Mouse (Mus musculus) limb, embryonic 11.5 days (tissue): Measurements from ENCODE around the gene Recql. TPM values are rescaled to one million over a fixed set of nuclear protein-coding genes. Genes with fewer than 3 reads are reported as not detected.
"Not testable (repeated sequence)": the region's sequence is repeated elsewhere in the genome, so short reads cannot be mapped to it uniquely, and the experiment has no call there.

ENCODE experiments used
- ATAC-seq: fragments of 200-750 bp; cut with Nextera tagmentation; 2 replicates; pipeline ENCODE4 v1.8.0; 2017; ENCODE audit warnings: low read depth; ENCODE audit not compliant: insufficient number of reproducible peaks, low FRiP score, low TSS enrichment
- DNase-seq: peaks from one replicate; pipeline ENCODE4 v3.0.0-alpha.2; 2015; ENCODE audit warnings: low spot score
- H3K27ac ChIP-seq: fragments of 300-500 bp; sonication (generic); replicated peaks from 2 replicates; pipeline ENCODE4 v1.5.1; 2014; ENCODE audit warnings: low read depth, mild to moderate bottlenecking, low read length
- H3K27me3 ChIP-seq: fragments of 300-500 bp; sonication (generic); 2 replicates; pipeline ENCODE4 v1.6.1; 2014; ENCODE audit warnings: mild to moderate bottlenecking, low read length, mixed read lengths; ENCODE audit not compliant: control insufficient read depth, insufficient read depth
- H3K36me3 ChIP-seq: fragments of 300-500 bp; sonication (generic); 2 replicates; pipeline ENCODE4 v1.6.1; 2014; ENCODE audit warnings: mild to moderate bottlenecking, low read length, moderate library complexity, mixed read lengths; ENCODE audit not compliant: control insufficient read depth, insufficient read depth
- H3K4me1 ChIP-seq: fragments of 300-500 bp; sonication (generic); 2 replicates; pipeline ENCODE4 v1.6.1; 2014; ENCODE audit warnings: low read length, mixed read lengths; ENCODE audit not compliant: control insufficient read depth, insufficient read depth
- H3K4me2 ChIP-seq: fragments of 300-500 bp; sonication (generic); 2 replicates; pipeline ENCODE4 v1.6.1; 2014; ENCODE audit warnings: low read depth, mild to moderate bottlenecking, moderate library complexity; ENCODE audit not compliant: severe bottlenecking
- H3K4me3 ChIP-seq: fragments of 300-500 bp; sonication (generic); 2 replicates; pipeline ENCODE4 v1.5.1; 2014; ENCODE audit warnings: low read depth, low read length
- H3K9ac ChIP-seq: fragments of 300-500 bp; sonication (generic); 2 replicates; pipeline ENCODE4 v1.6.1; 2014; ENCODE audit warnings: mild to moderate bottlenecking, low read length
- H3K9me3 ChIP-seq: fragments of 300-500 bp; sonication (generic); 2 replicates; pipeline ENCODE4 v1.6.1; 2016; ENCODE audit warnings: low read length; ENCODE audit not compliant: control insufficient read depth
- WGBS: fragments of 180-500 bp; shearing (Covaris S2); extraction: QIAGEN DNeasy Blood & Tissue Kit; methylation state at CpG from one replicate; pipeline ENCODE4 v1.1.7; 2014; 5-methylcytosine and 5-hydroxymethylcytosine counted together
- polyA plus RNA-seq: library from polyadenylated mRNA; unstranded; fragments of >200 nt; fragmentation: Nextera tagmentation; extraction: Ambion mirVana; gene quantifications from 2 replicates; pipeline ENCODE4 v1.2.1, GENCODE M21; 2014

Gene Recql
- polyA plus RNA-seq, 1 experiment from 2014 or later: 32.0 TPM

DNA sequence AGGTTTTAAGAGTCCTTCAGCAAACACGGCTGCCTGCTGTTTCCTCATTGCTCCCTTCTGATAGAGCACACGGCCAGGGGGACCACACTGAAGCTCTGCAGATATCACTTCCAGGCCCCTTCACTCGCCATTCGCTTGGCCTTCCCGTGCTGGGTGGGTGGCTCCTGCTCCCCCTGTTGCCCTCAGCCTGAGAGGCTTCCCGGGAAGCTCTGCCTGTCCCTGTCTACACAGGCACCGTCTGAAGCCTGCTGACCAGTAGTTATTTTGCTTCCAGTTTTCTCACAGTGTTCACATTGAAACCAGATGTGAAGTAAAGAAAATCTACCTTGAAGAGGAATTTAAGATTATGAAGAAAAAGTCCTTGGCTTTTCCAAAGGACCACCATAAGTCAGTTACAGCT, 29.8 kb downstream of the Recql start:
- Histone ChIP-seq H3K4me2 (no peak overlapping the region), H3K9ac (no peak overlapping the region), H3K27ac (no peak overlapping the region), H3K9me3 (no peaks in the 10 kb centered on the region), H3K36me3 (no peaks in the 10 kb centered on the region), H3K4me3 (no peak overlapping the region), H3K4me1 (no peaks in the 10 kb centered on the region), H3K27me3 (no peaks in the 10 kb centered on the region)
- 66% methylated on average over 7 of the region's 7 CpGs for WGBS
- no peak for DNase-seq
- ATAC-seq: no peak

DNA sequence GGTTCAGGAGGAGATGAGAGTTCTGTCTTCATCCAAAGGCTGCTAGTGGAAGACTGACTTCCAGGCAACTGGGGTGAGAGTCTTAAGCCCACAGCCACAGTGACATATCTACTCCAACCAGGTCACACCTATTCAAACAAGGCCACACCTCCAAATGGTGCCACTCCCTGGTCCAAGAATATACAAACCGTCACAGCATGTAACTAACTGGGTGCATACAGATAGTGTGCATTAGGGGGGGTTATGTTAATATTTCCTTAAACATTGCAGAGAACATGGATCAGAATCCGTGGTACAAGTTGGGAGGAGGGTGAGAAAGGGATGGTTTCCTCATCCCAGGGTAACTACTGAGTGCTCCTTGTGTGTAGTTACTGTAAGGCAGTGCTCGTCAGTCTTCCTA, 34.8 kb downstream of the Recql start:
- 95% methylated on average over 3 of the region's 3 CpGs for WGBS
- not testable (repeated sequence) for H3K4me2 ChIP-seq, DNase-seq, H3K9me3 ChIP-seq, H3K27me3 ChIP-seq, H3K4me1 ChIP-seq, H3K27ac ChIP-seq, H3K36me3 ChIP-seq, H3K4me3 ChIP-seq, H3K9ac ChIP-seq, ATAC-seq

DNA sequence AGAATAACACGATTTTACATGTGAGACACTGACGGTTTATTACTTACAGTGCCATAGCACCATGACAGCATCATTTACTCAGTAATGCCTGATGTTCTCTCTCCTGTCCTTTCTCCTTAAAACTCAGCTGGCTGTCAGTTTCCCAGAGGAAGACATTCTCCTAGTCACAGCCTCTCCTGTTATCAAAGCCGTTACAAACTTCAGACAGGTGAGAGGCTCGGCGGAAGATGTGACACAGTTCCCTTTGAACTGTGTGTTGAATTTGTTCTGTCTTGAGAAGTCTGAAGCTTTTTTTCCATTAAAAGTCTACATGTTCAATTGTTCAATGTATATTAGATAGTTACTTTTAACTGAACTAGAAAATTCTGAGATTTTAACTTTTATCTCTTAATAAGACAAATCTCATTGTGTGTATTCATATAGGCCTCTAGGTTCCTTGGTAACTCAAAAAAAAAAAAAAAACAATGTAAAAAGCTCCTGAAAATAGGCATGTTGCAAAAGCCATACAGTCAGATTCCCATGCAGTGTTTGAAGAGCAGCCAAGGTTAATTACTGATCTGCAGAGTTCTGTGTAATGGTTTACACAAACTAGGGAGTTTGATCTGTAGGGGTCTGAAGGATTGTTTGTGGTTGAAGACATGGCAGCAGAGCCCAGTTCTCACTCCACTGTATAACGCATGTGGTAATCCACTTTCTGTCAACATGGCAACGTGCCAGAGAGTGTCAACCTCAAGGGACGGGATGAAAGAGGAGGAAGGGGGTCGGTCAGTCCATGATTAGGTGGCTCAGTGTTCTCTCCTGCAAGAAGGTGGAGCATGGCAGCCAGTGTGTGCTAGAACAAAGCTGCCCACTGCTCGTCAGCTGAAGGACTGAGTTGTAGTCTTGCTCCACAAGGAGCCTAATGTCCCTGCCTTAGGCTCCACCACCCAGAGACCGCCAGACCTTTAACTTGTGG, 39.2 kb downstream of the Recql start:
- H3K27me3 ChIP-seq: no peaks in the 10 kb centered on the region
- H3K4me2 ChIP-seq: no peak overlapping the region
- DNase-seq (no peak), ATAC-seq (no peak)
- no peak overlapping the region for H3K4me3 ChIP-seq
- H3K9me3 ChIP-seq: no peaks in the 10 kb centered on the region
- H3K27ac ChIP-seq: no peak overlapping the region
- H3K36me3 ChIP-seq: 0 out of 2 replicates have a peak, but pooled peaks cover 2% of the 10 kb centered on the region
- no peak overlapping the region for H3K9ac ChIP-seq
- WGBS: 86% methylated on average over 11 of the region's 11 CpGs
- H3K4me1 ChIP-seq: 0 out of 2 replicates have a peak, but pooled peaks cover 3% of the 10 kb centered on the region

GRCm38 (mm10) chr6:142346181-142347110, 40.4 kb downstream of the Recql start:
- no peaks in the 10 kb centered on the region for H3K27me3 ChIP-seq
- H3K27ac ChIP-seq: no peak overlapping the region
- DNase-seq: no peak
- no peaks in the 10 kb centered on the region for H3K9me3 ChIP-seq
- ATAC-seq: no peak
- H3K9ac ChIP-seq: no peak overlapping the region
- 0 out of 2 replicates have a peak, but pooled peaks cover 3% of the 10 kb centered on the region for H3K4me1 ChIP-seq
- peak overlapping the region; percentile 38 for H3K4me2 ChIP-seq
- 58% methylated on average over 12 of the region's 12 CpGs for whole genome bisulfite sequencing
- H3K36me3 ChIP-seq: 0 out of 2 replicates have a peak, but pooled peaks cover 2% of the 10 kb centered on the region
- H3K4me3 ChIP-seq: peak overlapping the region; percentile 65

- ATAC-seq: peak; percentile 96
- Histone ChIP-seq H3K4me3 (peak within 1 kb of the TSS; percentile 65), H3K27ac (no peak within 1 kb of the TSS), H3K27me3 (no peaks in the 10 kb centered on the region), H3K9me3 (no peaks in the 10 kb centered on the region), H3K9ac (peak within 1 kb of the TSS; percentile 56), H3K4me2 (peak within 1 kb of the TSS; percentile 38), H3K4me1 (0 out of 2 replicates have a peak, but pooled peaks cover 3% of the 10 kb centered on the region), H3K36me3 (no peaks in the 10 kb centered on the region)
- under 1% methylated on average over 45 of the region's 48 CpGs for WGBS
- peak; percentile 89 for DNase-seq
Measured at GRCm38 (mm10) chr6:142345440-142346038, 41.3 kb downstream of the Recql start, which contains the start of gene Pyroxd1. Gene Pyroxd1 (plus strand): TSS chr6:142345654.

DNA sequence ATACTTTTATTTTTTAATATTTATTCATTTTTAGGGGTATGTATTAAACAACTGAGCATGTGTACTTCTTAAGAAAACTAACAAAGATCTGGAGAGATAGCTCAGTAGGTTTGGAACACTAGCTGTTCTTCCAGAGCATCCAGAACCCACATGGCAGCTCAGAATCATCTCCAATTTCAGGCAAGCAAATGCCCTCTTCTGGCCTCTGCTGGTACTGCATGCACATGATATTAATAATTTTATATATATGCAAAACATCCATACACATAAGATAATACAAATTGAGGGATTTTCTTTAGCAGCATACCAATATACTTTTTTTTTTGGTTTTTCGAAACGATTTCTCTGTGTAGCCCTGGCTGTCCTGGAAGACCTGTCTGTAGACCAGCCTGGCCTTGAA, 43.3 kb downstream of the Recql start:
- ATAC-seq (no peak), DNase-seq (peak; percentile 62)
- H3K27ac ChIP-seq: no peak overlapping the region
- H3K9me3 ChIP-seq: no peaks in the 10 kb centered on the region
- H3K27me3 ChIP-seq: no peaks in the 10 kb centered on the region
- H3K36me3 ChIP-seq: no peaks in the 10 kb centered on the region
- 71% methylated on average over 2 of the region's 2 CpGs for WGBS
- 0 out of 2 replicates have a peak, but pooled peaks cover 3% of the 10 kb centered on the region for H3K4me1 ChIP-seq
- no peak overlapping the region for H3K4me2 ChIP-seq
- no peak overlapping the region for H3K4me3 ChIP-seq
- no peak overlapping the region for H3K9ac ChIP-seq

DNA sequence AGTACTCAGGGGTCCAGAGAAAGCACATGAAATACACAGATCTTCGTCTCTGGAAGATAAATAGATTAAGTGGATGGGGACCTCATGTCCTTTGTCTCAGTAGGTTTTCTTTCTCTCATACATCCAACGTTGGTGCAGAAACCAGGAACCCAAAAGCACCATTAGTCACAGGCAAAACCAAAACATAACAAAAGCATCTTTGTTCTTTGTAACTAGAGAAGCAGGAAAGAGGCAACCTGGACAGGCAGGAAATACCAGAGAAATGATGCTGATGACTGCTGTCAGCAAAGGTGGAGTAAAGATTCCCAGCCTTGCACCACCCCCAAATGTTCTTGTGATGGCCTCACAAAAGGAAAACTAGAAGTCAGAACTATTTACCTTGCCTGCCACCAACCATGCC, 47.3 kb downstream of the Recql start:
- H3K36me3 ChIP-seq: no peaks in the 10 kb centered on the region
- no peak overlapping the region for H3K4me3 ChIP-seq

DNA sequence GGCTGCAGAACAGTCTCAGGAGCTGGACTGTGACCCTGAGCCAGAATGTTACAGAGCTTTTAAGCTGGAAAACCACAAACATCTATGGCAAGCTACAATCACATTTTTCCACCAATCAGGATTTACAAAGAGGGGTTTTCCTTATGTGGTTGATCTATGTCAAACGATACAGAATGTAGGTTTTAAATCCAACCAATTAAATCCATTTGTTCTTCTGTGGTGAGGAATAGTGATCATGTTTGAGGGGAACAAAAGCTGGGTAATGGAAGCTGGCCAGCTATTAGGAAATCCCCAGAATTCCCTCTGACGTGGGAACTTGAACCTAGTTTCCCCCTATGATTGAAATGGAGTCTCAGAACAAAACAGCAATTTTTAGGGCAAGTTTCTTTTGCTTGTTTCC, 47.9 kb downstream of the Recql start:
- H3K27ac ChIP-seq: no peak overlapping the region
- WGBS: 69% methylated on average over 2 of the region's 2 CpGs

More for the DNA sequence above, 47.3 kb downstream of the Recql start:
- Histone ChIP-seq H3K27ac (no peak overlapping the region), H3K9ac (no peak overlapping the region), H3K4me2 (no peak overlapping the region), H3K4me1 (no peaks in the 10 kb centered on the region), H3K27me3 (no peaks in the 10 kb centered on the region), H3K9me3 (no peaks in the 10 kb centered on the region)
- DNase-seq: no peak
- 45% methylated on average over 2 of the region's 2 CpGs for WGBS
- ATAC-seq: no peak

More for the DNA sequence above, 47.9 kb downstream of the Recql start:
- Histone ChIP-seq H3K4me2 (no peak overlapping the region), H3K9me3 (no peaks in the 10 kb centered on the region), H3K4me3 (no peak overlapping the region), H3K4me1 (no peaks in the 10 kb centered on the region), H3K27me3 (no peaks in the 10 kb centered on the region), H3K36me3 (no peaks in the 10 kb centered on the region), H3K9ac (no peak overlapping the region)
- no peak for ATAC-seq
- DNase-seq: no peak
